ENCODE assay signal across 23 mouse cellular contexts in genomic region chr10:94530079-94530478, GRCm38 (mm10).
A peak's percentile ranks its signal among the peaks of the same experiment; 100 is the strongest.
DNase-seq lines count a peak whose midpoint lies in the region; ATAC-seq and TF ChIP-seq lines count a peak whose summit lies in the region.
"Had no signal": no experiment of that assay in that cellular context is flagged by ENCODE, and none has a peak within 500 bp of the region (broad histone marks: within the 10 kb centered on the region; RNA-seq: fewer than 3 reads in every experiment).

No protein-coding gene starts in this region.

- H3K27ac ChIP-seq in forebrain, postnatal 0 days (ENCODE audit: low read depth, low read length) = no peak overlapping the region
- no peak overlapping the region for H3K27ac ChIP-seq in forebrain, embryonic 13.5 days
- H3K27ac ChIP-seq in hindbrain, embryonic 16.5 days (ENCODE audit: low read depth, low read length) = no peak overlapping the region
- H3K27ac ChIP-seq in hindbrain, embryonic 12.5 days = no peak overlapping the region
- peak overlapping the region; percentile 26; the same call in 1 of the 2 replicates for H3K27ac ChIP-seq in left cerebral cortex, adult 2 months
- H3K27ac ChIP-seq: embryonic facial prominence, embryonic 12.5 days; heart, embryonic 10.5 days had no signal

- no peak for TF ChIP-seq CTCF in forebrain, postnatal 0 days (IDR thresholded peaks at IDR 0.05; ENCODE audit: low read depth)
- no peak for TF ChIP-seq CTCF in left cerebral cortex, adult 2 months (IDR thresholded peaks at IDR 0.05)

- H3K4me3 ChIP-seq in forebrain, postnatal 0 days (ENCODE audit: low read depth, low read length) = no peak overlapping the region
- H3K4me3 ChIP-seq in forebrain, embryonic 13.5 days = no peak overlapping the region
- H3K4me3 ChIP-seq in hindbrain, embryonic 16.5 days (ENCODE audit: low read length) = no peak overlapping the region
- H3K4me3 ChIP-seq in hindbrain, embryonic 12.5 days = no peak overlapping the region
- H3K4me3 ChIP-seq in left cerebral cortex, adult 2 months = no peak overlapping the region
- H3K4me3 ChIP-seq: embryonic facial prominence, embryonic 12.5 days; heart, embryonic 10.5 days had no signal

- H3K36me3 ChIP-seq in forebrain, postnatal 0 days (ENCODE audit: insufficient read depth) = no peaks in the 10 kb centered on the region
- no peaks in the 10 kb centered on the region for H3K36me3 ChIP-seq in forebrain, embryonic 13.5 days (ENCODE audit: poor library complexity, severe bottlenecking)
- H3K36me3 ChIP-seq in hindbrain, embryonic 16.5 days (ENCODE audit: control insufficient read depth, insufficient read depth, low read length) = no peaks in the 10 kb centered on the region
- H3K36me3 ChIP-seq in hindbrain, embryonic 12.5 days = no peaks in the 10 kb centered on the region
- H3K36me3 ChIP-seq: embryonic facial prominence, embryonic 12.5 days; heart, embryonic 10.5 days had no signal

- no peaks in the 10 kb centered on the region for H3K27me3 ChIP-seq in forebrain, postnatal 0 days (ENCODE audit: insufficient read depth, low read length)
- H3K27me3 ChIP-seq in forebrain, embryonic 13.5 days = no peaks in the 10 kb centered on the region
- H3K27me3 ChIP-seq in hindbrain, embryonic 16.5 days (replicated peaks; ENCODE audit: control insufficient read depth, insufficient read depth, low read length) = no peaks in the 10 kb centered on the region
- H3K27me3 ChIP-seq in hindbrain, embryonic 12.5 days = no peaks in the 10 kb centered on the region
- H3K27me3 ChIP-seq: embryonic facial prominence, embryonic 12.5 days had no signal

- H3K9ac ChIP-seq in forebrain, postnatal 0 days = no peak overlapping the region
- H3K9ac ChIP-seq in forebrain, embryonic 13.5 days = no peak overlapping the region
- no peak overlapping the region for H3K9ac ChIP-seq in hindbrain, embryonic 16.5 days (ENCODE audit: low read depth, low read length)
- no peak overlapping the region for H3K9ac ChIP-seq in hindbrain, embryonic 12.5 days
- H3K9ac ChIP-seq: embryonic facial prominence, embryonic 12.5 days had no signal

- H3K4me1 ChIP-seq in forebrain, postnatal 0 days (ENCODE audit: insufficient read depth) = no peaks in the 10 kb centered on the region
- H3K4me1 ChIP-seq in forebrain, embryonic 13.5 days = no peaks in the 10 kb centered on the region
- H3K4me1 ChIP-seq in hindbrain, embryonic 16.5 days (ENCODE audit: control insufficient read depth, insufficient read depth, low read depth, low read length) = no peaks in the 10 kb centered on the region; the same call in 1 of the 2 replicates
- H3K4me1 ChIP-seq in hindbrain, embryonic 12.5 days = peaks cover 4% of the 10 kb centered on the region
- H3K4me1 ChIP-seq: embryonic facial prominence, embryonic 12.5 days had no signal

- no peak for DNase-seq in forebrain, postnatal 0 days
- no peak for DNase-seq in left cerebral cortex, adult 2 months (ENCODE audit: extremely low spot score in 1 of 2, low spot score in 2 of 2)
- no peak for DNase-seq in left cerebral cortex, adult 18-20 months (ENCODE audit: low spot score in 2 of 2)
- DNase-seq in brain, adult 2 months (ENCODE audit: low read depth, low spot score) = peak; percentile 80
- DNase-seq: adrenal gland, adult 8-10 months; adrenal gland, postnatal 36 days; B cell, adult 2 months; cerebellum, adult 11-12 months; cerebellum, adult 9-10 months; cerebellum, postnatal 25 days; gastrocnemius, postnatal 36 days; heart, adult 18-20 months; heart, postnatal 10 days; heart, postnatal 4 days had no signal

- ATAC-seq in forebrain, postnatal 0 days = peak; percentile 68
- ATAC-seq in forebrain, embryonic 13.5 days = no peak
- ATAC-seq in hindbrain, embryonic 16.5 days = peak; percentile 51; the same call in 1 of the 2 replicates
- no peak for ATAC-seq in hindbrain, embryonic 12.5 days (ENCODE audit: low FRiP score)
- ATAC-seq: CD4-positive, CD25-positive, alpha-beta regulatory T cell, adult 4 months; forebrain, embryonic 16.5 days; inflammation-experienced regulatory T-cells, adult 6 months had no signal

- intact Hi-C loops in left cerebral cortex, adult 2 months (cut with DNase I) = no loop called here

- no peaks in the 10 kb centered on the region for H3K9me3 ChIP-seq in forebrain, postnatal 0 days (ENCODE audit: low read length)
- no peaks in the 10 kb centered on the region for H3K9me3 ChIP-seq in forebrain, embryonic 13.5 days (replicated peaks)
- no peaks in the 10 kb centered on the region for H3K9me3 ChIP-seq in hindbrain, embryonic 16.5 days (ENCODE audit: control insufficient read depth, low read length)
- H3K9me3 ChIP-seq in hindbrain, embryonic 12.5 days (replicated peaks) = no peaks in the 10 kb centered on the region
- H3K9me3 ChIP-seq: embryonic facial prominence, embryonic 12.5 days; G1E; heart, embryonic 10.5 days had no signal

- WGBS in forebrain, postnatal 0 days = 58% methylated on average over 2 of the region's 2 CpGs
- 69% methylated on average over 2 of the region's 2 CpGs for WGBS in forebrain, embryonic 13.5 days
- WGBS in hindbrain, embryonic 16.5 days = 55% methylated on average over 2 of the region's 2 CpGs
- WGBS in hindbrain, embryonic 12.5 days = 80% methylated on average over 2 of the region's 2 CpGs

- H3K4me2 ChIP-seq in forebrain, postnatal 0 days (ENCODE audit: low read depth) = no peak overlapping the region
- H3K4me2 ChIP-seq in forebrain, embryonic 13.5 days = no peak overlapping the region
- no peak overlapping the region for H3K4me2 ChIP-seq in hindbrain, embryonic 16.5 days (ENCODE audit: low read length)
- H3K4me2 ChIP-seq in hindbrain, embryonic 12.5 days (replicated peaks) = no peak overlapping the region
- H3K4me2 ChIP-seq: embryonic facial prominence, embryonic 12.5 days had no signal

Comparison
In these comparisons a context has a peak if more than half of its experiments do, and no peak if none do; other contexts are left out.
1. ATAC-seq: peak in forebrain, postnatal 0 days (single experiment) and hindbrain, embryonic 16.5 days (single experiment); none in forebrain, embryonic 13.5 days (single experiment) and hindbrain, embryonic 12.5 days (single experiment).